Mouse (Mus musculus): ENCODE data around the gene Tnfrsf9. TPM values are rescaled to one million over a fixed set of nuclear protein-coding genes. Genes with fewer than 3 reads are reported as not detected.

Gene Tnfrsf9
- polyA plus RNA-seq, 1 experiment from 2014 or later: 0.49 TPM

DNA sequence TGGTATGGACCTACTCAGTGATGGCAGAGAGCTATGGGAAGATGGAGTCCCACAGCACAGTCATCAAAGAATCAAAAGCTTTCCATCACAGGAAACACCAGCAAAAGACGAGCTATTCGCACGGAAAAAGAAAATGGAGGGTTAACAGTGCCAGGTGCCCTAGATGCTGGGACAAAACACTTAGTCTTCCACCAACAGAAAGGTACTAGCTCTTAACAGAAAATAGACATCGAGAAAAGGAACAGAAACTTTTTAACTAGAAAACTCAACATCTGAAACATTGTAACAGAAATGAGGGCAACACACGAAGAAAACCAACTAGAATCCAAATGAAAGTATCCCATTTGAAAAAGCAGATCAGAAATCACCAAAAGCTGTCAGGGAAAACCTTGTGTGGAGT is 65.8 kb downstream of the Tnfrsf9 start:
- no peak for ATAC-seq (ENCODE audit: low read depth)
- Histone ChIP-seq H3K4me2 (ENCODE audit: low read depth, low read length) (no peak overlapping the region), H3K4me3 (ENCODE audit: low read length) (no peak overlapping the region), H3K27me3 (ENCODE audit: control insufficient read depth, insufficient read depth, low read depth, low read length) (no peaks in the 10 kb centered on the region), H3K9me3 (ENCODE audit: control insufficient read depth, low read length) (no peaks in the 10 kb centered on the region), H3K4me1 (replicated peaks; ENCODE audit: control insufficient read depth, insufficient read depth, low read length) (no peaks in the 10 kb centered on the region), H3K9ac (ENCODE audit: low read length) (no peak overlapping the region), H3K27ac (ENCODE audit: low read length) (no peak overlapping the region), H3K36me3 (ENCODE audit: control insufficient read depth, insufficient read depth, low read length) (no peaks in the 10 kb centered on the region)
- 81% methylated on average over 5 of the region's 5 CpGs for WGBS

DNA sequence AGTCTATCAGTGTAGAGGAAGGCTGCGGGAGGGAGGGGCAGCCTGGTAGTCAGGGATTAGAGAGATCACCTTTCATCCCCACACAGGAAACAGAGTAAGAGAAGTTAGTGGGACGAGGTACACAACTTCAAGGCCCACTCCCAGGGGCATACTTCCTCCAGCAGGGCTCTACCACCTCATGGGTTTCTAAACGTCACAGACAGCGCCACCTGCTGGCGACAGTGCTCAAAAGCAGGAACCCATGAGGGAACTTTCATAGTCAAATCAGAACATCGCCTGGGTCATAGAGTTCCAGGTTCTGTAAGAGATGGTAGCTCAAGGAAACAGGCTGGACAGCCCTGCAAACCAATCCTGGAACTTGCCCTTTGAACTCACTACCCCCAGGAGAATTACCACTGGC is 75.8 kb downstream of the Tnfrsf9 start:
- no peaks in the 10 kb centered on the region for H3K4me1 ChIP-seq (replicated peaks; ENCODE audit: control insufficient read depth, insufficient read depth, low read length)
- WGBS: 41% methylated on average over 6 of the region's 6 CpGs
- H3K9ac ChIP-seq (ENCODE audit: low read length): no peak overlapping the region
- ATAC-seq (ENCODE audit: low read depth): no peak
- no peak overlapping the region for H3K27ac ChIP-seq (ENCODE audit: low read length)
- H3K36me3 ChIP-seq (ENCODE audit: control insufficient read depth, insufficient read depth, low read length): no peaks in the 10 kb centered on the region
- no peaks in the 10 kb centered on the region for H3K27me3 ChIP-seq (ENCODE audit: control insufficient read depth, insufficient read depth, low read depth, low read length)
- H3K9me3 ChIP-seq (ENCODE audit: control insufficient read depth, low read length): no peaks in the 10 kb centered on the region
- no peak overlapping the region for H3K4me3 ChIP-seq (ENCODE audit: low read length)
- no peak overlapping the region for H3K4me2 ChIP-seq (ENCODE audit: low read depth, low read length)

Other genes with a start within 250 kb of the Tnfrsf9 start
- 44.3 and 46.3 TPM in 2 replicates for gene Errfi1, start 60.6 kb upstream of the Tnfrsf9 start, polyA plus RNA-seq (2015; fragmentation: Nextera tagmentation; extraction: Ambion mirVana)
- gene Park7, start 125 bp upstream of the Tnfrsf9 start, polyA plus RNA-seq (2015; fragmentation: Nextera tagmentation; extraction: Ambion mirVana): 403 and 411 TPM in 2 replicates
- not detected in 2 replicates for gene Uts2, start 82.5 kb downstream of the Tnfrsf9 start, polyA plus RNA-seq (2015; fragmentation: Nextera tagmentation; extraction: Ambion mirVana)
- gene Per3, start 130.1 kb downstream of the Tnfrsf9 start, polyA plus RNA-seq (2015; fragmentation: Nextera tagmentation; extraction: Ambion mirVana): 9.2 and 11.2 TPM in 2 replicates
- gene Vamp3, start 143.4 kb downstream of the Tnfrsf9 start, polyA plus RNA-seq (2015; fragmentation: Nextera tagmentation; extraction: Ambion mirVana): 131 and 140 TPM in 2 replicates
- not detected in 2 replicates for gene Gm13090, start 175.0 kb downstream of the Tnfrsf9 start, polyA plus RNA-seq (2015; fragmentation: Nextera tagmentation; extraction: Ambion mirVana)